Comparison of ENCODE assay signal across 15 mouse cellular contexts in genomic region chr5:73189443-73190160, GRCm38 (mm10).
A peak's percentile ranks its signal among the peaks of the same experiment; 100 is the strongest.
DNase-seq lines count a peak whose midpoint lies in the region; ATAC-seq and TF ChIP-seq lines count a peak whose summit lies in the region.
"Had no signal": no experiment of that assay in that cellular context is flagged by ENCODE, and none has a peak within 500 bp of the region (broad histone marks: within the 10 kb centered on the region; RNA-seq: fewer than 3 reads in every experiment).

No protein-coding gene starts in this region.

- peak overlapping the region; percentile 60 for H3K4me2 ChIP-seq in liver, embryonic 11.5 days
- no peak overlapping the region for H3K4me2 ChIP-seq in intestine, embryonic 14.5 days (ENCODE audit: low read length)
- peak overlapping the region; percentile 61 for H3K4me2 ChIP-seq in liver, postnatal 0 days (ENCODE audit: low read depth, low read length)

- no peaks in the 10 kb centered on the region for H3K27me3 ChIP-seq in liver, embryonic 11.5 days (replicated peaks; ENCODE audit: control insufficient read depth, insufficient read depth, low read length)
- no peaks in the 10 kb centered on the region for H3K27me3 ChIP-seq in G1E (ENCODE audit: insufficient read depth, low read length)
- no peaks in the 10 kb centered on the region for H3K27me3 ChIP-seq in intestine, embryonic 14.5 days (replicated peaks; ENCODE audit: control insufficient read depth, insufficient read depth, low read length)
- no peaks in the 10 kb centered on the region for H3K27me3 ChIP-seq in liver, postnatal 0 days (ENCODE audit: insufficient read depth, low read length)

- ATAC-seq in liver, embryonic 11.5 days (replicated peaks; ENCODE audit: low FRiP score), result no peak
- no peak for ATAC-seq in G1E (ENCODE audit: extremely low read depth, insufficient number of reproducible peaks, low FRiP score, poor library complexity, severe bottlenecking)
- ATAC-seq in intestine, embryonic 14.5 days (replicated peaks; ENCODE audit: low FRiP score, low TSS enrichment, low read depth), result peak; percentile 61
- ATAC-seq in liver, postnatal 0 days, result no peak
- ATAC-seq: CD4-positive, CD25-positive, alpha-beta regulatory T cell, adult 4 months had no signal

- H3K4me1 ChIP-seq in liver, embryonic 11.5 days (replicated peaks; ENCODE audit: control insufficient read depth, insufficient read depth, low read length), result peaks cover 51% of the 10 kb centered on the region
- peaks cover 76% of the 10 kb centered on the region for H3K4me1 ChIP-seq in G1E (ENCODE audit: insufficient read depth, low read depth, low read length)
- peaks cover 11% of the 10 kb centered on the region; the same call in 1 of the 2 replicates for H3K4me1 ChIP-seq in intestine, embryonic 14.5 days (replicated peaks; ENCODE audit: control insufficient read depth, insufficient read depth, low read length)
- H3K4me1 ChIP-seq in liver, postnatal 0 days (ENCODE audit: insufficient read depth), result peaks cover 41% of the 10 kb centered on the region

- peak overlapping the region; percentile 34; the same call in 1 of the 2 replicates for H3K27ac ChIP-seq in liver, embryonic 11.5 days (ENCODE audit: low read depth, low read length)
- H3K27ac ChIP-seq in intestine, embryonic 14.5 days (ENCODE audit: low read depth), result peak overlapping the region; percentile 1; the same call in 1 of the 2 replicates
- H3K27ac ChIP-seq in liver, postnatal 0 days (ENCODE audit: low read depth), result peak overlapping the region; percentile 18
- H3K27ac ChIP-seq: left cerebral cortex, adult 2 months had no signal

- H3K9me3 ChIP-seq in liver, embryonic 11.5 days (ENCODE audit: control insufficient read depth, low read length), result no peaks in the 10 kb centered on the region
- no peaks in the 10 kb centered on the region for H3K9me3 ChIP-seq in G1E (replicated peaks)
- no peaks in the 10 kb centered on the region for H3K9me3 ChIP-seq in intestine, embryonic 14.5 days (ENCODE audit: control insufficient read depth, low read length)
- no peaks in the 10 kb centered on the region for H3K9me3 ChIP-seq in liver, postnatal 0 days (ENCODE audit: low read length)

- H3K4me3 ChIP-seq in liver, embryonic 11.5 days (ENCODE audit: low read depth, low read length), result peak overlapping the region; percentile 36
- H3K4me3 ChIP-seq in G1E (ENCODE audit: low read depth, low read length), result peak overlapping the region; percentile 31; the same call in 1 of the 2 replicates
- no peak overlapping the region for H3K4me3 ChIP-seq in intestine, embryonic 14.5 days (ENCODE audit: low read depth, low read length)
- H3K4me3 ChIP-seq in liver, postnatal 0 days (ENCODE audit: low read depth, low read length), result peak overlapping the region; percentile 57
- H3K4me3 ChIP-seq: left cerebral cortex, adult 2 months; myocyte had no signal

- 0 out of 2 replicates have a peak, but pooled peaks cover 2% of the 10 kb centered on the region for H3K36me3 ChIP-seq in liver, embryonic 11.5 days (ENCODE audit: control insufficient read depth, insufficient read depth, low read length)
- H3K36me3 ChIP-seq in G1E (replicated peaks), result peaks cover 59% of the 10 kb centered on the region
- H3K36me3 ChIP-seq in intestine, embryonic 14.5 days (ENCODE audit: control insufficient read depth, insufficient read depth, low read length), result no peaks in the 10 kb centered on the region
- H3K36me3 ChIP-seq in liver, postnatal 0 days (replicated peaks; ENCODE audit: insufficient read depth, low read length), result peaks cover 20% of the 10 kb centered on the region

- 82% methylated on average over 9 of the region's 9 CpGs for WGBS in liver, embryonic 11.5 days
- WGBS in intestine, embryonic 14.5 days, result 82% methylated on average over 9 of the region's 9 CpGs
- WGBS in liver, postnatal 0 days (ENCODE audit: insufficient replicate concordance), result 85% methylated on average over 9 of the region's 9 CpGs

- TF ChIP-seq CTCF in G1E (IDR thresholded peaks at IDR 0.05; ENCODE audit: low read depth, low read length), result no peak
- TF ChIP-seq CTCF in liver, postnatal 0 days (IDR thresholded peaks at IDR 0.05; ENCODE audit: low read depth), result no peak

- 0 out of 2 replicates have a peak overlapping the region, but pooled peaks have one; percentile 34 for H3K9ac ChIP-seq in liver, embryonic 11.5 days (ENCODE audit: low read depth, low read length)
- H3K9ac ChIP-seq in intestine, embryonic 14.5 days (ENCODE audit: low read length), result no peak overlapping the region
- H3K9ac ChIP-seq in liver, postnatal 0 days (replicated peaks), result peak overlapping the region; percentile 58

- TF ChIP-seq EP300 in liver, postnatal 0 days (IDR thresholded peaks at IDR 0.05; ENCODE audit: low read depth), result no peak

- no peak for DNase-seq in liver, embryonic 11.5 days (ENCODE audit: low spot score)
- DNase-seq in liver (no peak), G1E (ENCODE audit: low spot score) (no peak)
- no peak for DNase-seq in intestine, embryonic 14.5 days (ENCODE audit: low spot score)
- no peak for DNase-seq in liver, postnatal 0 days
- no peak for DNase-seq in right cerebral cortex, postnatal 36 days (ENCODE audit: low spot score in 2 of 2)
- no peak for DNase-seq in frontal cortex, adult 2 months (ENCODE audit: extremely low spot score in 1 of 2, low spot score in 1 of 2)
- DNase-seq: adrenal gland, adult 8-10 months; cerebellum, postnatal 10 days; kidney, adult 18-20 months; kidney, postnatal 4 days; thymus, postnatal 14 days had no signal
